Mouse (Mus musculus) liver, embryonic 18 days (tissue): Measurements from ENCODE around the gene Lrrc49. TPM values are rescaled to one million over a fixed set of nuclear protein-coding genes. Genes with fewer than 3 reads are reported as not detected.

Experiments used
- polyA plus RNA-seq: library from polyadenylated mRNA; depleted of rRNA; stranded (reverse); fragments of >200 nt; gene quantifications from 2 replicates; pipeline ENCODE4 v1.2.3, GENCODE M21; 2012; rRNA removed

The Lrrc49 gene
- 0.64 and 0.73 TPM in 2 replicates for polyA plus RNA-seq

DNA sequence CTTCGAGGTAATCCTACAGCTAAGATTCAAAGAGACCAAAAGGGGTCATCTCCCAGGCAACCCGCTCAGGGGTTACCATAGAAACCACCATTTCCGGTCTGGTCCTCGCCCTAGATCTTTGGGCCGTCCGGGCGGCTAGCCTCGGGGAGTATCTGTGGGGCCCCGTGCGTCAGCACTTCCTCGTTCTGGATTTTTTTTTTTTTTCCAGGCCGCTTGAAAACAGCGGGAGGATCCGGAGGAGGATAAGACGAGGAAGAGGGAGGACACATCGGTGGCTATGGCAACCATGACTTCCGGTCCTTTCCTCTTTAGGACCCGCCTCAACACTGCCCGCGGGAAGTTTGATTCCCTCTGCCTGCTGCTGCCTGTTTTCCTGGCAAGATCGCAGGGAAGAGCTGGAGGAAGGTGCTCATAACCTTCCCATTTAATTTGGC, at the start of gene Lrrc49:
TSS of gene Lrrc49 (minus strand) at position 268 of the 434 bp plus-strand sequence.

DNA sequence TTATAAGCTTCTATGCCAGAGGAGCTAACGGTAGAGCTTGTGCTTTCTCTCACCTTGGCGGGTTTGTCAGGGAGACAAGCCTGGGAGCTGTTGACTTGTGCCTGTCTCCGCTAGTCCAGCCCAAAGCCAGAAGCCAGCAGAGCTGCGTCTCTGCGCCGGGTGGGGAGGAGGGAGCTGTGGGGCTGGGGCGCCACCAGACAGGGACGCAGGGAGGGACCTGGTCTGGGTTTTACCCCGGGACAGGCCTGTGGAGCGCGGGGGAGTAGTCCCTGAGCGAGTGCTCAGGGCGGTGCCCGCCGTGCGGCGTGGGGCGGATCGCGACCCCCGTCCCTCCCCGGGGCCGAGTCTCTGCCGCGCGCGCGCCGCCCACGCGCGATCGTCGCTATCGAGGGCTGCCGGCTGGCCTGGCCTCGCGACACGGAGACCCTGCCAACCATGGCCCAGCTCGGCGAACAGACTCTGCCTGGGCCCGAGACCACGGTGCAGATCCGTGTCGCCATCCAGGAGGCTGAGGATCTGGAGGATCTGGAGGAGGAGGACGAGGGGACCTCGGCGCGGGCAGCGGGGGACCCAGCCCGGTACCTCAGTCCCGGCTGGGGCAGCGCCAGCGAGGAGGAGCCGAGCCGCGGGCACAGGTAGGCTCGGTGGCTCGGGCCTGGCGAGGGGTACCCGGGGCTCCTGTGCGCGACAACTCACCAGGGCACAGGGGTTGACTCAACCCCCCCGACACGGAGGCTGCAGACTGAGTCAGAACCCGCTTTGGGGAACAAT, 25.0 kb upstream of the Lrrc49 start, which contains the start of gene Larp6:
TSS of gene Larp6 (plus strand) at position 219 of the 771 bp plus-strand sequence.

DNA sequence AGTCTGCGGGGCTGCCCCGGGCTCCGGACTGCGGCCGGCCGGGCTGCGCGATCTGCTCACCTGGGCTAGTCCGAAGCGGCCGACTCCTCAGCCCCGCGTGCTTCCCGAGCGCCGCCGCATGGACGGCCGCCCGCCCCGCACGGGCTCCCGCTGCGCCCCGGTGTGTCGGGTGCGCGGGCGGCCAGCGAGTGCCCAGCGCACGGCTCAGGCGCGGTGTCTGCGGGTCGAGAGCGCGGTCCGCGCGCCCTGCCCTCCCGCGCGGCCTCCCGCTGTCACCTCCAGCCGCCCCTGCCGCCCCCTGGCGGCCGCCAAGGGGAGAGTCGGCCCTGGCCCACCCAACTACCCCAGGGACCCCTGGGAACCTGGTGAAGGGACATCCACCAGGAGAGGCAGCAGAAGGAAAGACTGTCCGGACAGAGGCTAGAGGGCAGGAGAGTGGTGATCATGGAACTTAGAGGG, 166.1 kb downstream of the Lrrc49 start, which contains the start of gene Thsd4:
TSS of gene Thsd4 (minus strand) at position 241 of the 459 bp plus-strand sequence.

Other genes with a start within 250 kb of the Lrrc49 start
- gene Thsd4, start 166.1 kb downstream of the Lrrc49 start, polyA plus RNA-seq: 0.47 and 0.50 TPM in 2 replicates
- 0.06 and 0.09 TPM in 2 replicates for gene Larp6, start 24.8 kb upstream of the Lrrc49 start, polyA plus RNA-seq
- 2.0 TPM in 2 replicates for gene Uaca, start 106.4 kb upstream of the Lrrc49 start, polyA plus RNA-seq